Mouse (Mus musculus) ES-Bruce4 (cell line): Measurements from ENCODE around the gene Irx3. TPM values are rescaled to one million over a fixed set of nuclear protein-coding genes. Genes with fewer than 3 reads are reported as not detected.

ENCODE experiments used
- H3K27ac ChIP-seq: 2 replicates; pipeline ENCODE4 v1.5.1; 2012; ENCODE audit warnings: low read length, inconsistent platforms; ENCODE audit not compliant: insufficient read depth
- H3K27me3 ChIP-seq: 2 replicates; pipeline ENCODE4 v1.6.1; 2012; ENCODE audit warnings: mild to moderate bottlenecking, low read length, inconsistent platforms; ENCODE audit not compliant: control insufficient read depth, poor library complexity, insufficient read depth, severe bottlenecking
- H3K36me3 ChIP-seq: 2 replicates; pipeline ENCODE4 v1.6.1; 2012; ENCODE audit warnings: inconsistent platforms, mild to moderate bottlenecking, low read length, moderate library complexity; ENCODE audit not compliant: control insufficient read depth, poor library complexity, insufficient read depth, severe bottlenecking
- H3K4me1 ChIP-seq: one replicate; pipeline ENCODE4 v1.8.1; 2011; ENCODE audit warnings: low read length; ENCODE audit not compliant: control insufficient read depth, insufficient read depth
- H3K4me3 ChIP-seq: 2 replicates; pipeline ENCODE4 v1.5.1; 2011; ENCODE audit warnings: low read depth, mild to moderate bottlenecking, low read length
- H3K9ac ChIP-seq: 2 replicates; pipeline ENCODE4 v1.6.1; 2012; ENCODE audit warnings: low read depth, mild to moderate bottlenecking, inconsistent platforms; ENCODE audit not compliant: poor library complexity, severe bottlenecking
- H3K9me3 ChIP-seq: replicated peaks from 2 replicates; pipeline ENCODE4 v1.6.1; 2012; ENCODE audit warnings: mild to moderate bottlenecking, low read length, inconsistent platforms; ENCODE audit not compliant: control insufficient read depth, poor library complexity, insufficient read depth, severe bottlenecking
- CTCF ChIP-seq: IDR thresholded peaks from one replicate; pipeline ENCODE4 v1.8.1; 2011; ENCODE audit warnings: low read depth, low read length
- EP300 ChIP-seq: IDR thresholded peaks from 2 replicates; pipeline ENCODE4 v1.6.1; 2011; ENCODE audit warnings: low read depth, low read length; ENCODE audit not compliant: insufficient read depth
- POLR2A ChIP-seq: IDR thresholded peaks from one replicate; pipeline ENCODE4 v1.8.1; 2011; ENCODE audit warnings: low read length; ENCODE audit not compliant: insufficient read depth
- polyA plus RNA-seq: library from polyadenylated mRNA; stranded (reverse); fragments of >200 nt; gene quantifications from 2 replicates; pipeline ENCODE4 v1.2.4, GENCODE M21; 2011; ENCODE audit warnings: low read depth; ENCODE audit not compliant: missing spikeins, insufficient read depth, insufficient read length

The Irx3 gene
- polyA plus RNA-seq, 1 experiment: 1.0 TPM

DNA sequence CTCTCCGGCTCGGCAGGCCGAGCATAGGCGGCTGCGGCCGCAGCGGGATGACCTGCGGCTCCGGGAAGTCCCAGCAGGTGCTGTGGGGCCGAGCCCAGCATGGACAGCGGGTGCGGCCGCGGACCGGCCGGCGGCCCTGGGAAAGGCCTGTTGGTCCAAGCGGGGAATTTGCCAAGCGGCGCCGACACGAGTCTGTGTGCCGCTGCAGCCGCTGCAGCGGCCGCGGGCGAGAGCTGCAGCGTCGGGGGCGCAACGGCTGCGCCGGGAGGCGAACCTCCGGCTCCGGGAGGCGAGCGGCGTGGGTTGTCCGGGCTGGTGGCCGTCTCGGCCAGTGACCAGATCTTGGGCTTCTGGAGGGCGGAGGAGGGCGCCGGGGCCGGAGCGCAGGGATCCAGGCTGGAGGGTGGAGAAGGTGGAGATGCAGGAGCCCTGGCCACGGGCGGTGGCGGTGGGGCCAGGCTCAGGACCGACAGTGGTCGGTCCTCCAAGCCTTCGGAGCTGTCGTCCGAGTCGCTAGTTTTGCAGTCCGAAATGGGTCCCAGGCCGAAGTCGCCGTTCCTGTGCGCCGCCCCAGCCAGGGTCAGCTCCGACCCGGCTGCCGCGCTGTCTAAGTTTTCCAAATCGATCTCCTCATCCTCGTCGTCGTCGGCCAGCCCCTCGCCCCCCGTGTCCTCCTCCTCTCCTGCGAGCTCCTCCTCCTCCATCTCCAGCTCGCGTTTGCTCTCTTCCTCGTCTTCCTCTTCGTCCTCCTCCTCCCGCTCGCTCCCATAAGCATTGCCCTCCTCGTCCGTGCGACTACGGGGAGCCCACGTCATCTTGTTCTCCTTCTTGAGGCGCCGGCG lies 2.0 kb downstream of the Irx3 start:
- peaks cover 52% of the 10 kb centered on the region for H3K27me3 ChIP-seq
- H3K4me1 ChIP-seq: no peaks in the 10 kb centered on the region
- H3K9ac ChIP-seq: peak overlapping the region; percentile 73
- H3K9me3 ChIP-seq: no peaks in the 10 kb centered on the region
- no peak for TF ChIP-seq EP300
- no peak for TF ChIP-seq POLR2A
- TF ChIP-seq CTCF: no peak
- peak overlapping the region; percentile 81 for H3K4me3 ChIP-seq
- H3K36me3 ChIP-seq: no peaks in the 10 kb centered on the region
- H3K27ac ChIP-seq: no peak overlapping the region

- no peaks in the 10 kb centered on the region for H3K36me3 ChIP-seq
- H3K27me3 ChIP-seq: peaks cover 46% of the 10 kb centered on the region
- no peaks in the 10 kb centered on the region for H3K4me1 ChIP-seq
- TF ChIP-seq EP300 (no peak), CTCF (no peak), POLR2A (no peak)
- H3K27ac ChIP-seq: no peak overlapping the region
- H3K4me3 ChIP-seq: 0 out of 2 replicates have a peak overlapping the region, but pooled peaks have one; percentile 1
- H3K9ac ChIP-seq: peak overlapping the region; percentile 73
- H3K9me3 ChIP-seq: no peaks in the 10 kb centered on the region
Observed at GRCm38 (mm10) chr8:91799016-91799581, 2.8 kb downstream of the Irx3 start.

- Histone ChIP-seq H3K9me3 (no peaks in the 10 kb centered on the region), H3K4me1 (no peaks in the 10 kb centered on the region), H3K9ac (peak overlapping the region; percentile 17; the same call in 1 of the 2 replicates), H3K27me3 (peaks cover 33% of the 10 kb centered on the region), H3K4me3 (peak overlapping the region; percentile 61), H3K36me3 (no peaks in the 10 kb centered on the region), H3K27ac (no peak overlapping the region)
- TF ChIP-seq EP300 (no peak), POLR2A (no peak), CTCF (peak; percentile 65)
Observed at GRCm38 (mm10) chr8:91797626-91798271, 4.1 kb downstream of the Irx3 start.

DNA sequence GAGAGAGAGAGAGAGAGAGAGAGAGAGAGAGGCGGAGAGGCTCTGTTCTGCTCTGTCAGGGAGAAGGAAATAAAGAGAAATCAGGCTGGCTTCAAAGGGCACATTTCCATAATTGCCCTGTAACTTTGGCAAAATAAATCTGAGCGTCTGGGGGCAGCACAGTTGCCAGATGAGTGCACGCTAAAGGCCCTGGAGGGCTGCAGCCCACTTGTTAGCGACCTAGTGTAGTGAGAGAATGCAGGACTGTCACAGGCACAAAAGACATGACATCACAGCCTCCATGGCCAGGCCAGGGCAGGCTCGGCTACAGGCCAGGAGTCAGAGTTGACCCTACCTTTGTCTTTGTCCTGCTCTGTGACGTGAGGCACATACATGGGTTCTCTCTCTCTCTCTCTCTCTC lies 8.0 kb downstream of the Irx3 start:
- H3K36me3 ChIP-seq: no peaks in the 10 kb centered on the region
- H3K4me1 ChIP-seq: no peaks in the 10 kb centered on the region
- H3K27me3 ChIP-seq: peaks cover 8% of the 10 kb centered on the region
- no peak overlapping the region for H3K9ac ChIP-seq
- no peak overlapping the region for H3K27ac ChIP-seq
- no peak overlapping the region for H3K4me3 ChIP-seq
- TF ChIP-seq CTCF: no peak
- H3K9me3 ChIP-seq: no peaks in the 10 kb centered on the region

DNA sequence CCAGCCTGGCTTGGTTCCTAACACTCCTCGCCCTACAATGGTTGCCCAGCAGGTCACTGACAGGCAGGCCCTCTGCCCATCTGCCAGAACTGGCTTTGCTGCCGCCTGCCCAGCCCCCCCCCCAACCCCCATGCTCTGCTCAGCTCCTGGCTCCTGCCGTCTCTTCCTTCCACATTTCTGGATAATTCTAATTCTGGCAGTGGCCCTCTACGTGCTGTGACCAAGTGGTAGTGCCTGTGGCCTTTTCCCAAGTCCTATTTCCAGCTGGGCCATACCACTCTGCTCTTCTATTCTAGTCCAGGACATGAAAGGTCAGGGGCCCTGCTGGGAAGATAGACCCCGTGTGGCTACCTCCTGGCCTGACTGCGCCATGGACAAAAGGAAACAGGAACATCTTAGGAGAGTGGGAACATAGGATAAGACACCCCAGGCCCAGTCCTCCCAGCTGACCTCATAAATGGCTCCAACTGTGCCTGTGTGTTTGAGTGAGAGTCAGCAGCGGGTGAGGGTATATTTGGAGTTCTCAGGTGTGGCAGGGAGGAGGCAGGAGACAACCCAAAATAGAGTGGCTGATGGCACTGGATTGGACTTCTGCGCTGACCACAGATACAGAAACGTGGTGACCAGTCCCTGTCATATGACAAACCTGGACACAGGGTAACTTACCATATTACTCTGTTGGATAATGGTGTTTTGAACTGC lies 14.5 kb downstream of the Irx3 start:
- Histone ChIP-seq H3K9me3 (no peaks in the 10 kb centered on the region), H3K4me1 (no peaks in the 10 kb centered on the region), H3K27ac (no peak overlapping the region), H3K4me3 (no peak overlapping the region), H3K9ac (no peak overlapping the region), H3K27me3 (no peaks in the 10 kb centered on the region), H3K36me3 (no peaks in the 10 kb centered on the region)
- no peak for TF ChIP-seq POLR2A
- no peak for TF ChIP-seq CTCF

GRCm38 (mm10) chr8:91782940-91783339 lies 18.9 kb downstream of the Irx3 start:
- Histone ChIP-seq H3K36me3 (no peaks in the 10 kb centered on the region), H3K27me3 (no peaks in the 10 kb centered on the region), H3K4me1 (no peaks in the 10 kb centered on the region), H3K9me3 (no peaks in the 10 kb centered on the region), H3K4me3 (no peak overlapping the region), H3K27ac (no peak overlapping the region), H3K9ac (no peak overlapping the region)
- TF ChIP-seq CTCF (no peak), POLR2A (no peak), EP300 (no peak)
